In the genomic region with DNA sequence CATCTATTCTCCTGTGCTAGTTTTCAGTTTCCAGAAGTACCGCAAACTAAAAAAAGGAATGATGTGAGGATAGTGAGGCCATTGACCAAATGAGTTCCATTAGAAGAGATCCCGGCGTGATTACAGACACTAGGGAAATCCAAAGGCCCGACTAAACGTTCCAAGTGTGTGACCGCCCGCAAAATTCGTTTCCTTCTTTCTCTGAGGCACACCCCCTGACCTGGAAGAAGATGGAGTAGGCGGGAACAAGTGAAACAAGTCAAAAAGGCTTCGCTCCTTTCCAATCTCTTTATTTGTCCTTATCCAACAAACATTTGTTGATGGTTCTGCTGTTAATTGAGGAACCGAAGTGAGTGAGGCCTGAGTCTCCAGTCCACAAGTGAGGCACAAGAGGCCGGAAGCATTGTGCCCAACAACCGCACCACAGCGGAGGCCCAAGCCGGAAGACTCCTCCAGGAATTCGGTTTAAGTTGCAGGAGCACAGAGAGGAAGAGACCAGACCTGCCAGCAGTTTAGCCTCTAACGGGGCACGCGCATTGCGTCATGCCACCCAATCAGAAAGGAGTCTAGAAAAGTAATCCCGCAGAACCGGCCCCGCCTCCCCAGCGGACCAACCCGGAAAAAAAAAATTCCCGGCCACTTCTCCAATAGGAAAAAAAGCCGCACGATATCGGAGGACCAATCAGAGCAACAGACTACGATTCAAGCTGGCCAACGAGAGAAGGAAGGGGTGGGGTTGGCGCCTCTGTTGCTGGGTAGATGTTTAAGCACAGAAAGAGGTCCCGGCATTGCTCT, we compare ENCODE assay signal across 8 mouse cellular contexts. TPM values are rescaled to one million over a fixed set of nuclear protein-coding genes. Genes with fewer than 3 reads are reported as not detected.
A peak's percentile ranks its signal among the peaks of the same experiment; 100 is the strongest.
DNase-seq lines count a peak whose midpoint lies in the region; ATAC-seq and TF ChIP-seq lines count a peak whose summit lies in the region.

Gene Ttc9c (minus strand): TSS at position 533 of the 795 bp plus-strand sequence.

- in situ Hi-C loops in ES-E14 (cut with MboI; ENCODE audit: low sequenced_read_pairs in 2 of 2, unreplicated experiment in 2 of 2), result no loop called here

- WGBS in forebrain, embryonic 12.5 days, result under 1% methylated on average over 33 of the region's 33 CpGs
- WGBS in heart, embryonic 16.5 days, result under 1% methylated on average over 33 of the region's 33 CpGs
- under 1% methylated on average over 33 of the region's 33 CpGs for WGBS in liver, embryonic 13.5 days (ENCODE audit: insufficient replicate concordance)
- under 1% methylated on average over 33 of the region's 33 CpGs for whole genome bisulfite sequencing in stomach, postnatal 0 days

- H3K4me1 ChIP-seq in ES-E14 (ENCODE audit: control insufficient read depth in 2 of 2, insufficient read depth in 2 of 2, low read length in 2 of 2, poor library complexity in 1 of 2), result peaks cover 0 to 9% of the 10 kb centered on the region in 2 experiments; a peak in 1 of 4 replicates
- peaks cover 55% of the 10 kb centered on the region for H3K4me1 ChIP-seq in forebrain, embryonic 12.5 days
- H3K4me1 ChIP-seq in heart, embryonic 16.5 days (ENCODE audit: control insufficient read depth, insufficient read depth, low read length), result peaks cover 29% of the 10 kb centered on the region
- peaks cover 53% of the 10 kb centered on the region for H3K4me1 ChIP-seq in liver, embryonic 13.5 days (replicated peaks)
- no peaks in the 10 kb centered on the region for H3K4me1 ChIP-seq in stomach, postnatal 0 days (replicated peaks; ENCODE audit: control insufficient read depth, insufficient read depth)

- TF ChIP-seq EP300 in stomach, postnatal 0 days (optimal IDR thresholded peaks at IDR 0.05), result peak; percentile 59

- H3K9me3 ChIP-seq in ES-E14 (ENCODE audit: control insufficient read depth, insufficient read depth, low read depth, low read length), result no peaks in the 10 kb centered on the region
- no peaks in the 10 kb centered on the region for H3K9me3 ChIP-seq in forebrain, embryonic 12.5 days
- no peaks in the 10 kb centered on the region for H3K9me3 ChIP-seq in heart, embryonic 16.5 days (replicated peaks; ENCODE audit: control insufficient read depth, low read length)
- no peaks in the 10 kb centered on the region for H3K9me3 ChIP-seq in liver, embryonic 13.5 days (replicated peaks)
- no peaks in the 10 kb centered on the region for H3K9me3 ChIP-seq in stomach, postnatal 0 days (ENCODE audit: control insufficient read depth, low read length)

- H3K4me2 ChIP-seq in forebrain, embryonic 12.5 days, result peak within 1 kb of the TSS; percentile 98
- H3K4me2 ChIP-seq in heart, embryonic 16.5 days (ENCODE audit: low read depth, low read length), result peak within 1 kb of the TSS; percentile 88
- H3K4me2 ChIP-seq in liver, embryonic 13.5 days, result peak within 1 kb of the TSS; percentile 91
- H3K4me2 ChIP-seq in stomach, postnatal 0 days (replicated peaks; ENCODE audit: low read depth), result peak within 1 kb of the TSS; percentile 74

- peak within 1 kb of the TSS; percentile 97 for H3K27ac ChIP-seq in ES-E14 (ENCODE audit: insufficient read depth, low read depth, low read length, poor library complexity, severe bottlenecking)
- peak within 1 kb of the TSS; percentile 100 for H3K27ac ChIP-seq in forebrain, embryonic 12.5 days
- peak within 1 kb of the TSS; percentile 100 for H3K27ac ChIP-seq in heart, embryonic 16.5 days (ENCODE audit: low read length)
- peak within 1 kb of the TSS; percentile 99 for H3K27ac ChIP-seq in liver, embryonic 13.5 days
- H3K27ac ChIP-seq in stomach, postnatal 0 days (replicated peaks), result peak within 1 kb of the TSS; percentile 99

- DNase-seq in ES-E14 (ENCODE audit: low read depth, low spot score), result peak; percentile 99
- peak; percentile 98 to 99 for DNase-seq in kidney, postnatal 25 days
- DNase-seq in liver, embryonic 13.5 days, result peak; percentile 95
- DNase-seq in neural tube, embryonic 10.5 days (ENCODE audit: extremely low spot score, low spot score), result peak; percentile 93
- DNase-seq in stomach, postnatal 0 days (ENCODE audit: low spot score), result peak; percentile 97

- no peaks in the 10 kb centered on the region for H3K27me3 ChIP-seq in forebrain, embryonic 12.5 days
- H3K27me3 ChIP-seq in heart, embryonic 16.5 days (ENCODE audit: control insufficient read depth, insufficient read depth, low read length), result no peaks in the 10 kb centered on the region
- H3K27me3 ChIP-seq in liver, embryonic 13.5 days, result no peaks in the 10 kb centered on the region
- H3K27me3 ChIP-seq in stomach, postnatal 0 days (ENCODE audit: control insufficient read depth, insufficient read depth, low read length), result no peaks in the 10 kb centered on the region

- ATAC-seq in cerebellum, adult (ENCODE audit: insufficient number of reproducible peaks, low FRiP score, low TSS enrichment), result peak; percentile 86
- ATAC-seq in forebrain, embryonic 12.5 days (ENCODE audit: low FRiP score), result peak; percentile 94
- ATAC-seq in heart, embryonic 16.5 days (replicated peaks; ENCODE audit: extremely low read depth, insufficient read depth, low FRiP score), result peak; percentile 89
- peak; percentile 79 for ATAC-seq in liver, embryonic 13.5 days (ENCODE audit: low read depth)
- peak; percentile 91 for ATAC-seq in stomach, postnatal 0 days (ENCODE audit: low FRiP score, low TSS enrichment)

- peak within 1 kb of the TSS; percentile 95 for H3K9ac ChIP-seq in ES-E14 (ENCODE audit: insufficient read depth, low read depth, low read length, poor library complexity, severe bottlenecking)
- H3K9ac ChIP-seq in forebrain, embryonic 12.5 days, result peak within 1 kb of the TSS; percentile 98
- H3K9ac ChIP-seq in heart, embryonic 16.5 days (ENCODE audit: low read length), result peak within 1 kb of the TSS; percentile 98
- H3K9ac ChIP-seq in liver, embryonic 13.5 days, result peak within 1 kb of the TSS; percentile 99
- H3K9ac ChIP-seq in stomach, postnatal 0 days (ENCODE audit: low read length), result peak within 1 kb of the TSS; percentile 96

- peak within 1 kb of the TSS; percentile 76 to 89 for H3K4me3 ChIP-seq in ES-E14 (ENCODE audit: insufficient read depth in 1 of 2, low read depth in 1 of 2, low read length in 2 of 2, poor library complexity in 1 of 2, severe bottlenecking in 1 of 2)
- peak within 1 kb of the TSS; percentile 99 for H3K4me3 ChIP-seq in forebrain, embryonic 12.5 days (replicated peaks)
- H3K4me3 ChIP-seq in heart, embryonic 16.5 days (ENCODE audit: low read length), result peak within 1 kb of the TSS; percentile 100
- peak within 1 kb of the TSS; percentile 98 for H3K4me3 ChIP-seq in liver, embryonic 13.5 days (replicated peaks)
- peak within 1 kb of the TSS; percentile 99 for H3K4me3 ChIP-seq in stomach, postnatal 0 days (ENCODE audit: low read depth, low read length)

- H3K36me3 ChIP-seq in ES-E14 (ENCODE audit: control insufficient read depth, insufficient read depth, low read length, poor library complexity, severe bottlenecking), result peaks cover 22% of the 10 kb centered on the region
- H3K36me3 ChIP-seq in forebrain, embryonic 12.5 days (replicated peaks), result peaks cover 38% of the 10 kb centered on the region
- H3K36me3 ChIP-seq in heart, embryonic 16.5 days (ENCODE audit: control insufficient read depth, insufficient read depth), result peaks cover 24% of the 10 kb centered on the region
- peaks cover 42% of the 10 kb centered on the region for H3K36me3 ChIP-seq in liver, embryonic 13.5 days
- peaks cover 14% of the 10 kb centered on the region for H3K36me3 ChIP-seq in stomach, postnatal 0 days (ENCODE audit: control insufficient read depth, insufficient read depth, low read length)

- TF ChIP-seq CTCF in stomach, postnatal 0 days (IDR thresholded peaks at IDR 0.05; ENCODE audit: low read depth), result no peak

TF ChIP-seq in ES-E14, 5 proteins besides CTCF, POLR2A, EP300 and RAD21:
- TF ChIP-seq CHD2 (IDR thresholded peaks at IDR 0.05; ENCODE audit: low read depth, low read length) (peak; percentile 87), HCFC1 (IDR thresholded peaks at IDR 0.05; ENCODE audit: borderline replicate concordance, insufficient read depth, low read length) (peak; percentile 53; the same call in 1 of the 2 replicates), ZNF384 (IDR thresholded peaks at IDR 0.05; ENCODE audit: low read depth, low read length) (peak; percentile 94), MAFK (IDR thresholded peaks at IDR 0.05; ENCODE audit: insufficient read depth, low read depth, low read length) (no peak), ZC3H11A (IDR thresholded peaks at IDR 0.05; ENCODE audit: borderline replicate concordance, low read depth, low read length) (no peak)

RNA-seq across cellular contexts. Expression of gene Ttc9c, which starts in this region (rescaled TPM):
- 42.6 and 47.5 TPM in 2 replicates for total RNA-seq in ES-E14 (2012; rRNA removed)
- 78.7 and 83.9 TPM in 2 replicates for polyA plus RNA-seq in forebrain, embryonic 12.5 days (2016; fragmentation: Nextera tagmentation; extraction: Ambion mirVana)
- polyA plus RNA-seq in heart, embryonic 16.5 days (2015; fragmentation: Nextera tagmentation; extraction: Ambion mirVana), result 35.5 and 37.7 TPM in 2 replicates
- 25.1 and 27.4 TPM in 2 replicates for polyA plus RNA-seq in liver, embryonic 13.5 days (2015; fragmentation: Nextera tagmentation; extraction: Ambion mirVana)
- polyA plus RNA-seq in stomach, postnatal 0 days (2015; fragmentation: Nextera tagmentation; extraction: Ambion mirVana), result 20.8 and 23.1 TPM in 2 replicates

Comparison
In these comparisons a context has a peak if more than half of its experiments do, and no peak if none do; other contexts are left out.
1. Peak in every context shown above with its lines: DNase-seq, ATAC-seq, H3K4me3 ChIP-seq and H3K27ac ChIP-seq.